In the genomic region with DNA sequence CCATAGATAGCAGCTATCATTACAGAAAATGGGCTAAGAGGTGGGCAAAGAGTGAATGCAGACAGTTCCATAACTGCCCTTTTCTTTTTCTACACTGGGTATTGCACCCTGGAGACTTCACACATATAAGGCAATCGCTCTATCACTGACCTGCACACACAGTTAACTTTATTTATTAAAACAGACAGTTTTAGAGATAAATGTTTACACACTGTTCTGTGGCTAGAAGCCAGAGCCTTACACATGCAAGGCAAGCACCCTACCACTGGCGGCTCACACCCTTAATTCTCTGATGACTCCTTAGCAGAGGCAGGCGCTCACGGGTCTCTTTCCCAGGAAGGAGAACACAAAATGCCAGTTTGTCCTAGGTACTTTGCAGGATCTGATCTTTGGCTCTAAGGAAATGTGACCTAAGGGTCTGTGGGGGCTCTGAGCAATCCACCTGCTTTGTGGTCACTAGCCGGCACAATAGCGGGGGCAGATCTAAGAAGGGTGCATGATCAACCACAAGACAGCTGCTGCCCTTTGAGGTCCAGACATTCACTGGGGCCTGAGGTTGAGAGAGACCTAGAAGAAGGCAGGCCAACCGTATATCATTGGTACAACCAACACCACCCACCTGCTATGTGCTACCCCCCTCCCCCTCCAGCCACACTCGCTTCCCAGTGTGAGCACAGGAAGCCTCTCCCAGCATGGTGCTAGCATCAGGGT, we compare ENCODE assay signal across 20 mouse cellular contexts. TPM values are rescaled to one million over a fixed set of nuclear protein-coding genes. Genes with fewer than 3 reads are reported as not detected.
A peak's percentile ranks its signal among the peaks of the same experiment; 100 is the strongest.
DNase-seq lines count a peak whose midpoint lies in the region; ATAC-seq and TF ChIP-seq lines count a peak whose summit lies in the region.
"Had no signal": no experiment of that assay in that cellular context is flagged by ENCODE, and none has a peak within 500 bp of the region (broad histone marks: within the 10 kb centered on the region; RNA-seq: fewer than 3 reads in every experiment).

No protein-coding gene starts in this region.

- no peak for DNase-seq in layer of hippocampus, adult 2 months (ENCODE audit: low spot score in 2 of 2)
- no peak for DNase-seq in layer of hippocampus, adult 8-10 months (ENCODE audit: low spot score in 2 of 2)
- DNase-seq in adrenal gland, postnatal 36 days, result no peak
- no peak for DNase-seq in heart, adult 9 months (ENCODE audit: low spot score in 2 of 2)
- DNase-seq: adrenal gland, postnatal 10 days; cerebellum, postnatal 36 days; lung, postnatal 10 days; right cerebral cortex, postnatal 25 days; thymus, postnatal 25 days had no signal

- H3K27me3 ChIP-seq in liver, embryonic 12.5 days (replicated peaks), result no peaks in the 10 kb centered on the region
- H3K27me3 ChIP-seq: embryonic facial prominence, embryonic 13.5 days; heart, embryonic 13.5 days; limb, embryonic 13.5 days had no signal

- no peak overlapping the region for H3K4me3 ChIP-seq in layer of hippocampus, adult 2 months
- no peak overlapping the region for H3K4me3 ChIP-seq in cortical plate, adult 2 months (ENCODE audit: insufficient read depth, low read length)
- H3K4me3 ChIP-seq in liver, embryonic 12.5 days, result no peak overlapping the region
- H3K4me3 ChIP-seq: embryonic facial prominence, embryonic 13.5 days; heart, embryonic 13.5 days; limb, embryonic 13.5 days had no signal

- H3K9ac ChIP-seq in liver, embryonic 12.5 days, result no peak overlapping the region
- H3K9ac ChIP-seq: embryonic facial prominence, embryonic 13.5 days; heart, embryonic 13.5 days; limb, embryonic 13.5 days had no signal

- 76% methylated on average over 8 of the region's 8 CpGs for WGBS in liver, embryonic 12.5 days (ENCODE audit: insufficient replicate concordance)

- H3K4me1 ChIP-seq in cortical plate, adult 2 months (ENCODE audit: control insufficient read depth, insufficient read depth, low read length), result peaks cover 3% of the 10 kb centered on the region
- H3K4me1 ChIP-seq in liver, embryonic 12.5 days, result peaks cover 60% of the 10 kb centered on the region
- H3K4me1 ChIP-seq: embryonic facial prominence, embryonic 13.5 days; limb, embryonic 13.5 days had no signal

- peaks cover 42% of the 10 kb centered on the region for H3K36me3 ChIP-seq in liver, embryonic 12.5 days
- H3K36me3 ChIP-seq: embryonic facial prominence, embryonic 13.5 days; heart, embryonic 13.5 days; limb, embryonic 13.5 days had no signal

- ATAC-seq in liver, embryonic 12.5 days, result peak; percentile 33
- peak; percentile 9; the same call in 1 of the 2 replicates for ATAC-seq in monocyte, adult 5-6 weeks (replicated peaks; ENCODE audit: insufficient number of reproducible peaks, low FRiP score, low TSS enrichment, poor library complexity, severe bottlenecking)

- H3K27ac ChIP-seq in layer of hippocampus, adult 2 months, result peak overlapping the region; percentile 89
- H3K27ac ChIP-seq in cortical plate, adult 2 months (ENCODE audit: insufficient read depth, low read length), result peak overlapping the region; percentile 52; the same call in 1 of the 2 replicates
- no peak overlapping the region for H3K27ac ChIP-seq in liver, embryonic 12.5 days
- H3K27ac ChIP-seq: embryonic facial prominence, embryonic 13.5 days; heart, embryonic 13.5 days; limb, embryonic 13.5 days had no signal

- no peaks in the 10 kb centered on the region for H3K9me3 ChIP-seq in liver, embryonic 12.5 days (replicated peaks)
- H3K9me3 ChIP-seq: embryonic facial prominence, embryonic 13.5 days; heart, embryonic 13.5 days; limb, embryonic 13.5 days had no signal

- TF ChIP-seq POLR2A in cortical plate, adult 2 months (IDR thresholded peaks at IDR 0.05; ENCODE audit: extremely low read depth, insufficient read depth, low read length), result no peak

- H3K4me2 ChIP-seq in liver, embryonic 12.5 days, result no peak overlapping the region
- H3K4me2 ChIP-seq: embryonic facial prominence, embryonic 13.5 days; heart, embryonic 13.5 days; limb, embryonic 13.5 days; midbrain, embryonic 11.5 days had no signal

- no peak for TF ChIP-seq CTCF in layer of hippocampus, adult 2 months (conservative IDR thresholded peaks at IDR 0.05)
- TF ChIP-seq CTCF in cortical plate, adult 2 months (IDR thresholded peaks at IDR 0.05; ENCODE audit: extremely low read depth, insufficient read depth, low read length), result no peak

RNA-seq across cellular contexts. Expression of a gene that starts 21.7 kb away (rescaled TPM):
- 10 to 100 TPM; 26.4 to 26.8 TPM for total RNA-seq in layer of hippocampus, adult 2 months (2021)
- total RNA-seq in layer of hippocampus, adult 8-10 months (2022), result 10 to 100 TPM; 26.4 to 33.7 (median 28.2) TPM
- 27.2 and 28.8 TPM in 2 replicates for polyA plus RNA-seq in cortical plate, adult 2 months (2012; rRNA removed)
- 47.4 and 53.8 TPM in 2 replicates for polyA plus RNA-seq in liver, embryonic 12.5 days (2016; fragmentation: Nextera tagmentation; extraction: Ambion mirVana)
- total RNA-seq in monocyte, adult 5-6 weeks (2017), result 69.1 to 92.7 TPM (median 70.9 TPM) in 3 replicates
- 10 to 100 TPM; 23.2 to 29.1 TPM for total RNA-seq in adrenal gland, postnatal 36 days (2021)

RNA-seq across cellular contexts. Expression of a gene that starts 38.2 kb away (rescaled TPM):
- total RNA-seq in layer of hippocampus, adult 2 months (2021), result 10 to 100 TPM; 56.7 to 57.2 TPM
- total RNA-seq in layer of hippocampus, adult 8-10 months (2022), result 10 to 100 TPM; 56.6 to 61.9 (median 58.1) TPM
- polyA plus RNA-seq in cortical plate, adult 2 months (2012; rRNA removed), result 59.1 and 66.9 TPM in 2 replicates
- polyA plus RNA-seq in liver, embryonic 12.5 days (2016; fragmentation: Nextera tagmentation; extraction: Ambion mirVana), result 28.2 and 28.6 TPM in 2 replicates
- total RNA-seq in monocyte, adult 5-6 weeks (2017), result 47.1 to 62.5 TPM (median 55.9 TPM) in 3 replicates
- total RNA-seq in adrenal gland, postnatal 36 days (2021), result 100 to 1,000 TPM; 117 to 146 TPM

RNA-seq across cellular contexts. Expression of a gene that starts 42.6 kb away (rescaled TPM):
- under 1 TPM in 1 of 2 experiments, not detected in 1; 0.12 TPM for total RNA-seq in layer of hippocampus, adult 2 months (2021)
- total RNA-seq in layer of hippocampus, adult 8-10 months (2022), result not detected
- 0.13 and 0.27 TPM in 2 replicates for polyA plus RNA-seq in cortical plate, adult 2 months (2012; rRNA removed)
- not detected in 2 replicates for polyA plus RNA-seq in liver, embryonic 12.5 days (2016; fragmentation: Nextera tagmentation; extraction: Ambion mirVana)
- total RNA-seq in monocyte, adult 5-6 weeks (2017), result not detected in 3 replicates
- not detected for total RNA-seq in adrenal gland, postnatal 36 days (2021)
- total RNA-seq: adrenal gland, postnatal 10 days; hematopoietic stem cell, adult 5-6 weeks; left cerebral cortex, adult 8-10 months had no signal
- polyA plus RNA-seq: embryonic facial prominence, embryonic 13.5 days; gonadal fat pad, adult 2 months; heart, embryonic 13.5 days; kidney, embryonic 14.5 days had no signal
